Mouse (Mus musculus) liver, embryonic 14.5 days (tissue): Measurements from ENCODE around the gene Fam131a.

ENCODE experiments used
- CTCF ChIP-seq: IDR thresholded peaks from 2 replicates; pipeline ENCODE4 v1.5.1; 2016; ENCODE audit warnings: antibody characterized with exemption, low read depth, control low read depth
- EP300 ChIP-seq: IDR thresholded peaks from 2 replicates; pipeline ENCODE4 v1.6.1; 2016; ENCODE audit warnings: antibody characterized with exemption, low read depth

DNA sequence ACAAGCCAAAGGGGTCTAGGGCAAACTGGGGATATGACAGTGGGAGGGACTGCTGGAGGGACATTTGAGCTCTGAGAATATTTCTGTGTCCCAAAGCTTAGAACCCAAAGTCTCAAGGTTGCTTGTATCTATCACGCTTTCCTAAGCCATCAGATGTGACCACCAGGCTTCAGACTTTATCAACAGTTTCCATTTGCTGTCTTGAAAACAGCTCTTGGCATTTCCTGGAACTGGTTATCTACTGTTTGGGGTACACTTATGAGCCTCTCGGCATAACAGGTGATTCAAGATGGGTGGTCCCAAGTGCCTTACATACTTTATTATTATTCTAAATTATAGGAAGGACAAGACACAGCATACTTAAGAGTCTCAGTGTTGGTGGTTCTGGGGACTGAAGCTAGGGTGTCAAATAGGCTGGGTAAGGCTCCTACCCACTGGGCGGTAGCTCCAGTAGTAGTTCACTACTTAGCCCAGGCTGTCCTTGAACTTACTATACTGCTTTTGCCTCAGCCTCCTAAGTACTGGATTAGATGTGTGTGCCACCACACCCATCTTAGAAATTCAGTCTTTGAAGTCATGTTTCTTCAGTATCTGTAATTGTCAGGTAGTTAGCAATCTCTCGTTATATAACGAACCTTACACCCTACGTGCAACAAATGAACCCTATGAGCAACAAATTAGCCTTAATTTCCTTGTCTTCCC is 10.8 kb downstream of the Fam131a start:
- no peak for TF ChIP-seq CTCF
- peak; percentile 94 for TF ChIP-seq EP300
